Mouse (Mus musculus): Measurements from ENCODE around the gene Spata4. TPM values are rescaled to one million over a fixed set of nuclear protein-coding genes. Genes with fewer than 3 reads are reported as not detected.
"Not testable (repeated sequence)": the region's sequence is repeated elsewhere in the genome, so short reads cannot be mapped to it uniquely, and the experiment has no call there.

Spata4 gene
- polyA plus RNA-seq, 1 experiment from 2014 or later = 0.20 TPM

GRCm38 (mm10) chr8:54594634-54595033, 5.9 kb upstream of the Spata4 start:
- Histone ChIP-seq H3K4me3 (replicated peaks; ENCODE audit: low read length) (no peak overlapping the region), H3K9me3 (ENCODE audit: control insufficient read depth, low read length) (no peaks in the 10 kb centered on the region), H3K27me3 (replicated peaks; ENCODE audit: control insufficient read depth, insufficient read depth, low read length) (no peaks in the 10 kb centered on the region), H3K4me1 (replicated peaks; ENCODE audit: control insufficient read depth, insufficient read depth, low read length) (peaks cover 12% of the 10 kb centered on the region), H3K36me3 (ENCODE audit: control insufficient read depth, insufficient read depth) (no peaks in the 10 kb centered on the region), H3K27ac (ENCODE audit: low read length) (no peak overlapping the region; the same call in none of the 2 replicates), H3K4me2 (ENCODE audit: low read length) (peak overlapping the region; percentile 23), H3K9ac (replicated peaks; ENCODE audit: low read depth, low read length) (no peak overlapping the region)
- peak; percentile 73 for ATAC-seq
- WGBS = 64% methylated on average over 5 of the region's 5 CpGs

- Histone ChIP-seq H3K27ac (ENCODE audit: low read length) (no peak overlapping the region), H3K27me3 (replicated peaks; ENCODE audit: control insufficient read depth, insufficient read depth, low read length) (no peaks in the 10 kb centered on the region), H3K4me3 (replicated peaks; ENCODE audit: low read length) (no peak overlapping the region), H3K9ac (replicated peaks; ENCODE audit: low read depth, low read length) (no peak overlapping the region), H3K4me2 (ENCODE audit: low read length) (no peak overlapping the region), H3K36me3 (ENCODE audit: control insufficient read depth, insufficient read depth) (no peaks in the 10 kb centered on the region), H3K9me3 (ENCODE audit: control insufficient read depth, low read length) (no peaks in the 10 kb centered on the region), H3K4me1 (replicated peaks; ENCODE audit: control insufficient read depth, insufficient read depth, low read length) (peaks cover 19% of the 10 kb centered on the region)
- peak; percentile 30; the same call in 1 of the 2 replicates for ATAC-seq
- 26% methylated on average over 2 of the region's 2 CpGs for WGBS
These were observed 4.5 kb upstream of the Spata4 start for GRCm38 (mm10) chr8:54596051-54596450.

- Histone ChIP-seq H3K4me1 (replicated peaks; ENCODE audit: control insufficient read depth, insufficient read depth, low read length) (peaks cover 19% of the 10 kb centered on the region), H3K9ac (replicated peaks; ENCODE audit: low read depth, low read length) (no peak overlapping the region), H3K4me3 (replicated peaks; ENCODE audit: low read length) (no peak overlapping the region), H3K4me2 (ENCODE audit: low read length) (no peak overlapping the region), H3K36me3 (ENCODE audit: control insufficient read depth, insufficient read depth) (no peaks in the 10 kb centered on the region), H3K27me3 (replicated peaks; ENCODE audit: control insufficient read depth, insufficient read depth, low read length) (no peaks in the 10 kb centered on the region), H3K9me3 (ENCODE audit: control insufficient read depth, low read length) (no peaks in the 10 kb centered on the region), H3K27ac (ENCODE audit: low read length) (no peak overlapping the region)
- 72% methylated on average over 2 of the region's 2 CpGs for WGBS
- no peak for ATAC-seq
These were observed 3.6 kb upstream of the Spata4 start for GRCm38 (mm10) chr8:54596940-54597339.

GRCm38 (mm10) chr8:54597386-54597785, 3.2 kb upstream of the Spata4 start:
- no peaks in the 10 kb centered on the region for H3K27me3 ChIP-seq (replicated peaks; ENCODE audit: control insufficient read depth, insufficient read depth, low read length)
- H3K9me3 ChIP-seq (ENCODE audit: control insufficient read depth, low read length) = no peaks in the 10 kb centered on the region
- no peak overlapping the region for H3K27ac ChIP-seq (ENCODE audit: low read length)
- H3K4me2 ChIP-seq (ENCODE audit: low read length) = no peak overlapping the region
- WGBS = 74% methylated on average over 2 of the region's 2 CpGs
- H3K9ac ChIP-seq (replicated peaks; ENCODE audit: low read depth, low read length) = no peak overlapping the region
- ATAC-seq = no peak
- H3K4me3 ChIP-seq (replicated peaks; ENCODE audit: low read length) = no peak overlapping the region
- H3K4me1 ChIP-seq (replicated peaks; ENCODE audit: control insufficient read depth, insufficient read depth, low read length) = peaks cover 19% of the 10 kb centered on the region
- H3K36me3 ChIP-seq (ENCODE audit: control insufficient read depth, insufficient read depth) = no peaks in the 10 kb centered on the region

DNA sequence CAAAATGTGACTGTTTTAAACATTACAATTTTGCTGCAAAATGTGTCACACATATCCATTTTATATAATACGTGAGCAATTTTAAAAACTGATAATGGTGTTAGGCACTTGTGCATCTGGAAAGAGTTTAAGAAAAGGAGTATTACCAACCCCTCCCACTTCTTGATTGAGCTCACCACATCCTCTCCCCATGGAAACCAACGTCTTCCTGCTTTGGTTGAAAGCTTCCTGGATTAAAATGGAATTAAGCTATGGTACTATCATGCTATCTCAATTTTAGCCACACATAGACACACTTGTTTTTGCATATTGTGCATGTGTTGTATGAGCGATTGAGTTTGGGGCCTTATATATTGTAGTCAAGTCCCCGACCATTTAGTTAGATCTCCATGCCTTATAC, 2.9 kb downstream of the Spata4 start:
- 79% methylated on average over 4 of the region's 4 CpGs for WGBS
- Histone ChIP-seq H3K27me3 (replicated peaks; ENCODE audit: control insufficient read depth, insufficient read depth, low read length) (no peaks in the 10 kb centered on the region), H3K9ac (replicated peaks; ENCODE audit: low read depth, low read length) (no peak overlapping the region), H3K4me2 (ENCODE audit: low read length) (no peak overlapping the region), H3K4me1 (replicated peaks; ENCODE audit: control insufficient read depth, insufficient read depth, low read length) (peaks cover 7% of the 10 kb centered on the region), H3K27ac (ENCODE audit: low read length) (no peak overlapping the region), H3K4me3 (replicated peaks; ENCODE audit: low read length) (no peak overlapping the region), H3K9me3 (ENCODE audit: control insufficient read depth, low read length) (no peaks in the 10 kb centered on the region), H3K36me3 (ENCODE audit: control insufficient read depth, insufficient read depth) (no peaks in the 10 kb centered on the region)
- no peak for ATAC-seq

DNA sequence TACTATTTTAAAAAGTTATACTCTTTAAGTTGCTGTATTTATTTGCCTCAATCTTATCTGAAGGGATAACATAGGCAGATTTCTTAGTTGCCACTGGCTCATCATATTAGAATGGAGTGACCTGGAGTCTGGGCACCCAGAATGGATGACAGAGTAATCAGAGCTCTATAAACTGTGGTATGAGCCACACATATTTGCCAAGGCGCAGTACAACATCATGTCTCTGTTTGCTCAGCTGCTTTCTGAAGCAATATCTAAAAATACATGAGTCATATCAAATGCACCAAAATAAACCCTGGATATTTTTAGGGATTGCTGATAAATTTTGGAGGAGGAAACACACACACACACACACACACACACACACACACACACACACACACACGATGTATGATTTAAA, 8.8 kb downstream of the Spata4 start:
- Histone ChIP-seq H3K27me3 (replicated peaks; ENCODE audit: control insufficient read depth, insufficient read depth, low read length) (no peaks in the 10 kb centered on the region), H3K9ac (replicated peaks; ENCODE audit: low read depth, low read length) (no peak overlapping the region), H3K27ac (ENCODE audit: low read length) (no peak overlapping the region), H3K9me3 (ENCODE audit: control insufficient read depth, low read length) (no peaks in the 10 kb centered on the region), H3K36me3 (ENCODE audit: control insufficient read depth, insufficient read depth) (no peaks in the 10 kb centered on the region), H3K4me1 (replicated peaks; ENCODE audit: control insufficient read depth, insufficient read depth, low read length) (no peaks in the 10 kb centered on the region), H3K4me3 (replicated peaks; ENCODE audit: low read length) (no peak overlapping the region), H3K4me2 (ENCODE audit: low read length) (no peak overlapping the region)
- 91% methylated on average over 2 of the region's 2 CpGs for WGBS
- ATAC-seq = no peak

GRCm38 (mm10) chr8:54610238-54610637, 9.7 kb downstream of the Spata4 start:
- no peaks in the 10 kb centered on the region for H3K4me1 ChIP-seq (replicated peaks; ENCODE audit: control insufficient read depth, insufficient read depth, low read length)
- no peak overlapping the region for H3K4me2 ChIP-seq (ENCODE audit: low read length)
- ATAC-seq = no peak; the same call in 1 of the 2 replicates
- H3K4me3 ChIP-seq (replicated peaks; ENCODE audit: low read length) = no peak overlapping the region
- H3K27me3 ChIP-seq (replicated peaks; ENCODE audit: control insufficient read depth, insufficient read depth, low read length) = no peaks in the 10 kb centered on the region
- H3K36me3 ChIP-seq (ENCODE audit: control insufficient read depth, insufficient read depth) = no peaks in the 10 kb centered on the region
- WGBS = 68% methylated on average over 4 of the region's 4 CpGs
- no peak overlapping the region for H3K9ac ChIP-seq (replicated peaks; ENCODE audit: low read depth, low read length)
- H3K9me3 ChIP-seq (ENCODE audit: control insufficient read depth, low read length) = no peaks in the 10 kb centered on the region
- H3K27ac ChIP-seq (ENCODE audit: low read length) = no peak overlapping the region

GRCm38 (mm10) chr8:54616710-54617109, 16.1 kb downstream of the Spata4 start:
- H3K27me3 ChIP-seq (replicated peaks; ENCODE audit: control insufficient read depth, insufficient read depth, low read length) = not testable (repeated sequence)
- 90% methylated on average over 17 of the region's 17 CpGs for WGBS

GRCm38 (mm10) chr8:54638634-54639033, 38.1 kb downstream of the Spata4 start:
- 36% methylated on average over 4 of the region's 4 CpGs for WGBS
- ATAC-seq = no peak
- H3K27ac ChIP-seq (ENCODE audit: low read length) = no peak overlapping the region

More at GRCm38 (mm10) chr8:54616710-54617109, 16.1 kb downstream of the Spata4 start:
- not testable (repeated sequence) for ATAC-seq; H3K9me3 ChIP-seq (ENCODE audit: control insufficient read depth, low read length); H3K4me1 ChIP-seq (replicated peaks; ENCODE audit: control insufficient read depth, insufficient read depth, low read length); H3K9ac ChIP-seq (replicated peaks; ENCODE audit: low read depth, low read length); H3K27ac ChIP-seq (ENCODE audit: low read length); H3K4me3 ChIP-seq (replicated peaks; ENCODE audit: low read length); H3K4me2 ChIP-seq (ENCODE audit: low read length); H3K36me3 ChIP-seq (ENCODE audit: control insufficient read depth, insufficient read depth)

More at GRCm38 (mm10) chr8:54638634-54639033, 38.1 kb downstream of the Spata4 start:
- H3K4me2 ChIP-seq (ENCODE audit: low read length) = no peak overlapping the region
- H3K4me3 ChIP-seq (replicated peaks; ENCODE audit: low read length) = no peak overlapping the region
- H3K36me3 ChIP-seq (ENCODE audit: control insufficient read depth, insufficient read depth) = no peaks in the 10 kb centered on the region
- H3K27me3 ChIP-seq (replicated peaks; ENCODE audit: control insufficient read depth, insufficient read depth, low read length) = no peaks in the 10 kb centered on the region
- H3K4me1 ChIP-seq (replicated peaks; ENCODE audit: control insufficient read depth, insufficient read depth, low read length) = no peaks in the 10 kb centered on the region
- H3K9me3 ChIP-seq (ENCODE audit: control insufficient read depth, low read length) = no peaks in the 10 kb centered on the region
- H3K9ac ChIP-seq (replicated peaks; ENCODE audit: low read depth, low read length) = no peak overlapping the region

Measured in forebrain, embryonic 16.5 days (tissue).